Mouse (Mus musculus) neural tube, embryonic 13.5 days (tissue): Measurements from ENCODE around the gene Rgs8. TPM values are rescaled to one million over a fixed set of nuclear protein-coding genes. Genes with fewer than 3 reads are reported as not detected.

ENCODE experiments used
- ATAC-seq: fragments of 200-750 bp; cut with Nextera tagmentation; 2 replicates; pipeline ENCODE4 v1.8.0; 2017; ENCODE audit warnings: low read depth, mild to moderate bottlenecking, moderate TSS enrichment, moderate library complexity
- H3K27ac ChIP-seq: fragments of 300-500 bp; sonication (generic); replicated peaks from 2 replicates; pipeline ENCODE4 v1.5.1; 2015; ENCODE audit warnings: moderate library complexity, mild to moderate bottlenecking, inconsistent platforms
- H3K27me3 ChIP-seq: fragments of 300-500 bp; sonication (generic); 2 replicates; pipeline ENCODE4 v1.6.1; 2015; ENCODE audit warnings: mild to moderate bottlenecking, inconsistent platforms
- H3K36me3 ChIP-seq: fragments of 300-500 bp; sonication (generic); 2 replicates; pipeline ENCODE4 v1.6.1; 2015; ENCODE audit warnings: mild to moderate bottlenecking, inconsistent platforms
- H3K4me1 ChIP-seq: fragments of 300-500 bp; sonication (generic); replicated peaks from 2 replicates; pipeline ENCODE4 v1.6.1; 2015; ENCODE audit warnings: inconsistent platforms
- H3K4me2 ChIP-seq: fragments of 300-500 bp; sonication (generic); 2 replicates; pipeline ENCODE4 v1.6.1; 2015; ENCODE audit warnings: inconsistent platforms, mild to moderate bottlenecking, moderate library complexity
- H3K4me3 ChIP-seq: fragments of 300-500 bp; sonication (generic); 2 replicates; pipeline ENCODE4 v1.5.1; 2015; ENCODE audit warnings: mild to moderate bottlenecking, inconsistent platforms
- H3K9ac ChIP-seq: fragments of 300-500 bp; sonication (generic); 2 replicates; pipeline ENCODE4 v1.6.1; 2015; ENCODE audit warnings: moderate library complexity, mild to moderate bottlenecking, inconsistent platforms
- H3K9me3 ChIP-seq: fragments of 300-500 bp; sonication (generic); 2 replicates; pipeline ENCODE4 v1.6.1; 2016; ENCODE audit warnings: inconsistent platforms
- WGBS: fragments of 180-500 bp; shearing (Covaris S2); methylation state at CpG from one replicate; pipeline ENCODE4 v1.1.7; 2015; 5-methylcytosine and 5-hydroxymethylcytosine counted together
- polyA plus RNA-seq: library from polyadenylated mRNA; unstranded; fragments of >200 nt; fragmentation: Nextera tagmentation; extraction: Ambion mirVana; gene quantifications from 2 replicates; pipeline ENCODE4 v1.2.1, GENCODE M21; 2015

Gene Rgs8
- polyA plus RNA-seq, 1 experiment from 2014 or later, result 16.9 TPM

GRCm38 (mm10) chr1:153711544-153712262 lies 58.9 kb downstream of the Rgs8 start:
- Histone ChIP-seq H3K4me1 (no peaks in the 10 kb centered on the region), H3K27ac (no peak overlapping the region), H3K9me3 (no peaks in the 10 kb centered on the region), H3K4me3 (no peak overlapping the region), H3K4me2 (no peak overlapping the region), H3K27me3 (no peaks in the 10 kb centered on the region), H3K36me3 (no peaks in the 10 kb centered on the region), H3K9ac (no peak overlapping the region)
- no peak for ATAC-seq
- 75% methylated on average over 3 of the region's 3 CpGs for WGBS

- no peaks in the 10 kb centered on the region for H3K36me3 ChIP-seq
- no peak overlapping the region for H3K27ac ChIP-seq
- 86% methylated on average over 2 of the region's 2 CpGs for WGBS
- H3K9ac ChIP-seq, result no peak overlapping the region
- no peak for ATAC-seq
- H3K4me3 ChIP-seq, result no peak overlapping the region
- no peaks in the 10 kb centered on the region for H3K4me1 ChIP-seq
- no peaks in the 10 kb centered on the region for H3K9me3 ChIP-seq
- H3K4me2 ChIP-seq, result no peak overlapping the region
- no peaks in the 10 kb centered on the region for H3K27me3 ChIP-seq
Observed at GRCm38 (mm10) chr1:153712633-153713032, 59.8 kb downstream of the Rgs8 start.

GRCm38 (mm10) chr1:153717990-153718389 lies 65.2 kb downstream of the Rgs8 start:
- H3K9me3 ChIP-seq, result no peaks in the 10 kb centered on the region
- no peak overlapping the region for H3K9ac ChIP-seq
- H3K36me3 ChIP-seq, result no peaks in the 10 kb centered on the region
- H3K4me2 ChIP-seq, result no peak overlapping the region
- H3K4me1 ChIP-seq, result no peaks in the 10 kb centered on the region
- H3K27ac ChIP-seq, result no peak overlapping the region
- ATAC-seq, result no peak
- no peak overlapping the region for H3K4me3 ChIP-seq
- H3K27me3 ChIP-seq, result no peaks in the 10 kb centered on the region
- WGBS, result 69% methylated on average over 1 of the region's 1 CpGs

GRCm38 (mm10) chr1:153720935-153721334 lies 68.1 kb downstream of the Rgs8 start:
- Histone ChIP-seq H3K4me2 (no peak overlapping the region), H3K27me3 (no peaks in the 10 kb centered on the region), H3K36me3 (no peaks in the 10 kb centered on the region), H3K9me3 (no peaks in the 10 kb centered on the region), H3K4me3 (no peak overlapping the region), H3K4me1 (no peaks in the 10 kb centered on the region), H3K9ac (no peak overlapping the region), H3K27ac (no peak overlapping the region)
- no peak for ATAC-seq
- WGBS, result 83% methylated on average over 7 of the region's 7 CpGs

- Histone ChIP-seq H3K4me1 (no peaks in the 10 kb centered on the region; the same call in 1 of the 2 replicates), H3K36me3 (no peaks in the 10 kb centered on the region), H3K9me3 (no peaks in the 10 kb centered on the region), H3K4me2 (no peak overlapping the region), H3K27me3 (no peaks in the 10 kb centered on the region), H3K4me3 (no peak overlapping the region), H3K9ac (no peak overlapping the region), H3K27ac (no peak overlapping the region)
- 94% methylated on average over 9 of the region's 9 CpGs for WGBS
- no peak for ATAC-seq
Observed at GRCm38 (mm10) chr1:153721565-153722310, 68.9 kb downstream of the Rgs8 start.

- Histone ChIP-seq H3K9ac (no peak overlapping the region), H3K9me3 (no peaks in the 10 kb centered on the region), H3K27me3 (no peaks in the 10 kb centered on the region), H3K4me1 (no peaks in the 10 kb centered on the region; the same call in 1 of the 2 replicates), H3K4me2 (no peak overlapping the region), H3K27ac (no peak overlapping the region), H3K36me3 (no peaks in the 10 kb centered on the region), H3K4me3 (no peak overlapping the region)
- 82% methylated on average over 9 of the region's 9 CpGs for WGBS
- no peak for ATAC-seq
Observed at GRCm38 (mm10) chr1:153723426-153723825, 70.6 kb downstream of the Rgs8 start.

GRCm38 (mm10) chr1:153726636-153727035 lies 73.8 kb downstream of the Rgs8 start:
- H3K4me3 ChIP-seq, result no peak overlapping the region
- H3K27ac ChIP-seq, result no peak overlapping the region
- peak; percentile 13; the same call in 1 of the 2 replicates for ATAC-seq
- no peaks in the 10 kb centered on the region for H3K9me3 ChIP-seq
- WGBS, result 70% methylated on average over 16 of the region's 16 CpGs
- H3K4me2 ChIP-seq, result no peak overlapping the region
- H3K9ac ChIP-seq, result no peak overlapping the region
- no peaks in the 10 kb centered on the region for H3K27me3 ChIP-seq
- H3K4me1 ChIP-seq, result peaks cover 15% of the 10 kb centered on the region; the same call in 1 of the 2 replicates
- no peaks in the 10 kb centered on the region for H3K36me3 ChIP-seq

- Histone ChIP-seq H3K4me1 (peaks cover 35% of the 10 kb centered on the region), H3K27me3 (no peaks in the 10 kb centered on the region), H3K27ac (no peak overlapping the region), H3K4me3 (no peak overlapping the region), H3K9me3 (no peaks in the 10 kb centered on the region), H3K9ac (no peak overlapping the region), H3K4me2 (no peak overlapping the region), H3K36me3 (no peaks in the 10 kb centered on the region)
- WGBS, result 80% methylated on average over 2 of the region's 2 CpGs
- ATAC-seq, result no peak
Observed at GRCm38 (mm10) chr1:153729806-153730205, 77.0 kb downstream of the Rgs8 start.

- H3K27ac ChIP-seq, result peak overlapping the region; percentile 62
- no peak overlapping the region for H3K4me2 ChIP-seq
- H3K9ac ChIP-seq, result no peak overlapping the region
- no peak for ATAC-seq
- peaks cover 35% of the 10 kb centered on the region for H3K4me1 ChIP-seq
- no peak overlapping the region for H3K4me3 ChIP-seq
- H3K27me3 ChIP-seq, result 0 out of 2 replicates have a peak, but pooled peaks cover 4% of the 10 kb centered on the region
- H3K36me3 ChIP-seq, result no peaks in the 10 kb centered on the region
- H3K9me3 ChIP-seq, result no peaks in the 10 kb centered on the region
- 67% methylated on average over 3 of the region's 3 CpGs for WGBS
Observed at GRCm38 (mm10) chr1:153730671-153731070, 77.8 kb downstream of the Rgs8 start.

GRCm38 (mm10) chr1:153733181-153733580 lies 80.4 kb downstream of the Rgs8 start:
- 0 out of 2 replicates have a peak overlapping the region, but pooled peaks have one; percentile 31 for H3K9ac ChIP-seq
- H3K27me3 ChIP-seq, result 0 out of 2 replicates have a peak, but pooled peaks cover 7% of the 10 kb centered on the region
- no peak overlapping the region for H3K4me2 ChIP-seq
- H3K9me3 ChIP-seq, result no peaks in the 10 kb centered on the region
- H3K4me3 ChIP-seq, result no peak overlapping the region
- peak; percentile 38 for ATAC-seq
- H3K4me1 ChIP-seq, result peaks cover 57% of the 10 kb centered on the region
- 33% methylated on average over 9 of the region's 9 CpGs for WGBS
- no peaks in the 10 kb centered on the region for H3K36me3 ChIP-seq
- peak overlapping the region; percentile 59 for H3K27ac ChIP-seq

- 86% methylated on average over 4 of the region's 4 CpGs for WGBS
- H3K4me2 ChIP-seq, result no peak overlapping the region
- no peak overlapping the region for H3K27ac ChIP-seq
- no peak for ATAC-seq
- H3K36me3 ChIP-seq, result no peaks in the 10 kb centered on the region
- peaks cover 62% of the 10 kb centered on the region for H3K4me1 ChIP-seq
- H3K9ac ChIP-seq, result no peak overlapping the region
- H3K27me3 ChIP-seq, result peaks cover 15% of the 10 kb centered on the region; the same call in 1 of the 2 replicates
- no peaks in the 10 kb centered on the region for H3K9me3 ChIP-seq
- no peak overlapping the region for H3K4me3 ChIP-seq
Observed at GRCm38 (mm10) chr1:153734866-153735265, 82.0 kb downstream of the Rgs8 start.

GRCm38 (mm10) chr1:153736096-153736495 lies 83.3 kb downstream of the Rgs8 start:
- Histone ChIP-seq H3K27me3 (peaks cover 20% of the 10 kb centered on the region), H3K9me3 (no peaks in the 10 kb centered on the region), H3K36me3 (no peaks in the 10 kb centered on the region), H3K4me1 (peaks cover 65% of the 10 kb centered on the region), H3K27ac (no peak overlapping the region), H3K4me3 (no peak overlapping the region), H3K9ac (no peak overlapping the region), H3K4me2 (no peak overlapping the region)
- WGBS, result 72% methylated on average over 6 of the region's 6 CpGs
- no peak for ATAC-seq
